Mouse (Mus musculus) adrenal gland, postnatal 25 days (tissue): ENCODE measurements at regions not wholly inside any gene's neighbourhood (a gene's known extent, or its start where the extent isn't known, plus 50 kb on each side); places are given as distances from the start of the nearest gene placed in this dataset.

ENCODE experiments used
- DNase-seq: peaks from one replicate; pipeline ENCODE4 v3.0.0; 2021; ENCODE audit warnings: mixed read lengths

- no peak for DNase-seq
Observed at GRCm38 (mm10) chr6:32739162-32739745, 151.3 kb upstream of the Plxna4 start.

- peak; percentile 13 for DNase-seq
Observed at GRCm38 (mm10) chr6:32728706-32729105, 140.7 kb upstream of the Plxna4 start.

DNA sequence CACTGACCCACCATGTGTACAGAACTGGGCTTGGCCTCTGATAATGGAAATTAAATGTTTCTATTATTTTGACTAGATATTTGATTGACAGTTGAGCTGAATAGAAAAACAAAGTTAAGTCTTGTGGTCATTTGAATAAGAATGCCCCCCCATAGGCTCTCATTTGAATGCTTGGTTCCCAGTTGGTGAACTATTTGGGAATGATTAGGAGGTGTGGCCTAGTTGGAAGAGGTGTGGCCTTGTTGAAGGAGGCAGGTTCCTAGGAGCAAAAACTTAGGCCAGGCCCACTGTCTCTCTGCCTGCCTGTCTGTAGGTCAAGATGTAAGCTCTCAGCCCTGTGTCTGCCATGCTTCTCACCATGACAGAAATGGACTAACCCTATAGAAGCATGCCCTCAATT, 138.6 kb upstream of the Plxna4 start:
- no peak for DNase-seq

DNA sequence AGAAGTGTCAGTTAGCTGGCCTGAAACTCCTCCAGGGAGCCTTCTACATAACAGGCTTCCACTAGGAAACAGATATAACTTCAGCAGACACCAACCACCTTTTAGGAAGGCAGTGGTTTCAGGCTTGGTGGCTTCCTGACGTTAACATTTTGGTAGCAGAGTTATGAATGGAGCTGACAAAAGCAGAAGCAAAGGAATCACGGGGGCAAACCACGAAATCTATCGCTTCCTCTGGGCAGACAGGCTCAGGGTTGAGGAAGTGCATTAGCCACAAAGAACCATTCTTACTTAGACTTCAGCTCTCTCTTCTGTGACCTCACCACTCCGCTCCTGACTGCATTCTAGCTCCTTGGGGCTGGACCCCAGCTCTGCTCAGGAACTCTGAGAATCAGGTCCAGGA, 129.9 kb upstream of the Plxna4 start:
- DNase-seq = no peak

GRCm38 (mm10) chr6:32715137-32715536, 127.1 kb upstream of the Plxna4 start:
- DNase-seq = no peak

DNA sequence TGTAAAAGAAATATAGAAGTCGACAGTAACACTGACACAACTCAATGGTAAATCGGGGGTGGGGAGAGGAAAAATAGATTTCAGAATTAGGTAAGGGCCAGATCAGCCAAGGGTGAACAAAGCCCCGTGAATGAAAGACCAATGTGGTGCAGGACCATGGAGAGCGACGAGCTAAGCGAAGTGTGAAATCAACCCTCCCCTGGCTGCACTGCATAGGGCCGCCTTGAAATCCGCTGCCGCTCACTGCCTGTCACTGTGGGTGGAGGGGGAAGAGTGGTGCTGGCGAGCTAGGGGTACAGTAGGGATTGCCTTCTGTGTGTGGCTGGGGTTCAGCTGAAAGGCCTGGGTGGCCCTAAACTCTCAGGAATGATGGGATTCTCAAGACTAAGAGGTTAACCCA, 122.2 kb upstream of the Plxna4 start:
- DNase-seq = peak; percentile 42

- no peak for DNase-seq
Observed at GRCm38 (mm10) chr6:32709566-32709965, 121.6 kb upstream of the Plxna4 start.

DNA sequence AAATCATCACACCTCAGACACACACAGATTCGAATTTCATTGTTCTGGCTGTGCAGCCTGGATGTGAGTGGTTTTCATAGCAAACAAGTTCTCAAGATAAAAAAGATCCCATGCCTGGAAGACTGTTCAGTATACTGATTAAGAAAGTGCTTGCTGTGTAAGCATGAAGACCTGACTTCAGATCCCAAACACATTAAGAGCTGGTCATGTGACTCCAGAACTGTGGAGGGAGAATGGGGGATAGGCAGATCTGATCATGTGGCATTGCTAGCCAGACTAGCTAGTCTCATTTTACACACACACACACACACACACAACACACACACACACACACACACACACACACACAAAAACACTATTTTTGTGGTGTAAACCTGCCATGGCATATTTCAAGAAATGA, 119.4 kb upstream of the Plxna4 start:
- no peak for DNase-seq

GRCm38 (mm10) chr6:32706376-32706775, 118.4 kb upstream of the Plxna4 start:
- DNase-seq = no peak

DNA sequence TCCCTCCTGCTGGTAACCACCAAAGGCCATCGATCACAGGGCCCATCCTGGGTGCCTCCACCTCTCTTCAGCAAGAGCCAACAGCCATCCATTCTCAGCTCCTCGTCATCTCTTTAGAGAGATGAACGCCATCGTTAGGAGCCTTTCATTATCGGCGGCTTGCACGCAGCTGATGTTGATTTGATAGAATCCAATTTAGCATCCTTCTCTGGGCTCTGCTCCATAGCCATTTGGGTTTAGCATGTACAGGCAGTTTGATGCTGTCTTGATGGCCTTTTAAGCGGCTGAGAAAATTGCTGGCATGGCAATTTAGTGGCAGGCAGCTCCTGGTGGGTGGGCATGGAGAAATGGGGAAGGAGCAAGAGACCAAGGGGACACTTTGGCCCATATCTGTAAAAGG, 115.5 kb upstream of the Plxna4 start:
- no peak for DNase-seq

DNA sequence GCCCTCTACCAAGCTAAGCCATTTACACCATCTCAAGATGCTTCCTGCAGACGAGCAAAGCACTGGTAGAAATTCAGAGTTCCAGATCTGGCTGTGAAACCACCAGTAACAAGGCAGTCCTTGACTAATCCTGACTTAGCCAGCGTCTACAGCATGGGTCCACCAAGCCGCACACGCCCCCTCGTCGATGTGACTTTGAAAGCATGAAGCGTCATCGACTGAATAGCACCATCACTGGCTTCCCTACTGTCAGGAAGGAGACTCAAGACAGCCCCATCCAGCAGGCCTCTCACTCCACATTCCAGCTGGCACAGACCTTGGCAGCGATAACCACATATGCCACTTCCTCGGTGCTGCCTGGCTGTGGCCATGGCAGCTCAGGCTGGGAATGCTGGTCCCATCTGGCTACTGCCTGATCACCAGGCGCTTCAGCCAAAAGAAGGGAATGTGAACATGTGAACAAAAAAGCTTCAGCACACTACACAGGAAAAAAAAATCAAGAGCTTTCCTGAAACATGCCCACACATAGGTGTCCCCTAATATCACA, 114.3 kb upstream of the Plxna4 start:
- no peak for DNase-seq

- DNase-seq = no peak
Observed at GRCm38 (mm10) chr6:32699811-32700210, 111.8 kb upstream of the Plxna4 start.

DNA sequence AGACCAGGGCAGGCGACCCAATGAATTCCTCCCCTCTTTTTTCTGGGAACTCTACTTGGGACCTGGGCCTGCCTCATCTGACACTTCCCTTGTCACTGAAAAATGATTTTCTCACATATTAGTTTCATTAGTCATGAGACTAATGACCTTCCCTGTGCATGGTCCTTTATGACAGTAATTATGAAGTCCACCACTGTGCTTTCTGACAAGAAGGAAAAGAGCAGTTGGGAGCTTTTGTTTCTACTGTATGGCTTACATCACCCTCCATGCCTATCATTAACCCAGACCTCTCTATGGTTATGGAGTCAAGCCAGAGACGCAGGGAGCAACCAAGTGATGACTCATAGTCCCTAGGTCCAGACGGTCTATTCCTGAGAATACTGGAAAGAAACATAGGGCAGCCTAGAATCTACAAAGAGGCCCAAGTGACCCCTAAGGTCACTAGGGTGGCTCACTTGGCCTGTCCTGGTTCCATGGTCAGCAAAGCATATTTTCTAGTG, 109.8 kb upstream of the Plxna4 start:
- DNase-seq = no peak

DNA sequence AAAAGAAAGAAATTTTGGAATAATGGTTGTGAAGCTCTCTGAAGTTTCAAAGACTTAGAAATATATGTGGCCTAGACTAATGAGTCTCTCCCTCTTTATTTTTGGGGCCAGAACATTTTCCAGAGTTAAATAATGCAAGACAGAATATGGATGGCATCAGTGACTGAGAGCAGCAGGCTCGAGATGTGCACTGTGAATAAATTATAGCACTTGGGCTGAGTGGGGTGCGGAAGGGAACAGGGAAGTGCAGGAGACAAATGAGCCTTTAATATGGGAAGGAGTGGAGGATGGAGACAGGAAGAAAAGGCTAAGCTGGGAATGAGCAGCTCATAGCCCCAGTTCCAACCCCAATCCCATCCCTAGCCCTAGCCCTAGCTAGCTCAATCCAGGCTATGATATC, 108.0 kb upstream of the Plxna4 start:
- DNase-seq = no peak

DNA sequence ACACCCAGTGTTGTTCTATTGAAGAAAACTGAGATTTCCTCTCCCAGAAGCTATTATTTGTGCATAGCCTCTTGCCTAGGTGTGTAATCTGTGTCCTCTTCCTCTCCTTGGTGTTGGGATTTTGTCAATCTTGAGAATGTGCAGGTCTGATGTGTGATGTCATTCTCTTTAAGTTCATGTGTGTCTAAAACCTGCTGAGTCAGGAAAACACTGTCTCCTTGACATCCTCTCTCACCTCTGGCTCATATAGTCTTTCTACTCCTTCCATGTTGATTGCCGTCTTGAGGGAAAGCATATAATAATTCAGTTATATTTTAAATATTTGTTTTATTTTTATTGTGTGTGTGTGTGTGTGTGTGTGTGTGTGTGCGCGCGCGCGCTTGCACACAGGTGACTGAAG, 84.6 kb upstream of the Plxna4 start:
- DNase-seq = no peak

DNA sequence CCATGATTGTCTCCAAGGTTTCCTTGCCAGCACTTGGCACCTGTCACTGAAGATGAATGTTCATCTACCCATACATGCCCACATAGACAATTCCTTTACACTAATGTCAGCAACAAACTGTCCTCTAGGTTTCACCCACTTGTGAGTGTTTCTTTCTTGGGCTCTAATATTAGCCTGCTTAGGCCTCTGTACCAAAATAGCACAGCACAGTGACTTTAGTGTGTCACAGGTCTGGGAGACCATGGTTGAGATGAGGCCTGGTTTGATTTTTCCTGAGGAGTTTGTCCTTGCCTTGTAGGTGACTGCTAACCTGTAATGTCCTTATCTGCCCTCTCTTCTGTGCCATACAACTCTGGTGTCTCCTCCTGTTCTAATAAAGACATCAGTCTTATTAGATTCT, 71.8 kb upstream of the Plxna4 start:
- no peak for DNase-seq

DNA sequence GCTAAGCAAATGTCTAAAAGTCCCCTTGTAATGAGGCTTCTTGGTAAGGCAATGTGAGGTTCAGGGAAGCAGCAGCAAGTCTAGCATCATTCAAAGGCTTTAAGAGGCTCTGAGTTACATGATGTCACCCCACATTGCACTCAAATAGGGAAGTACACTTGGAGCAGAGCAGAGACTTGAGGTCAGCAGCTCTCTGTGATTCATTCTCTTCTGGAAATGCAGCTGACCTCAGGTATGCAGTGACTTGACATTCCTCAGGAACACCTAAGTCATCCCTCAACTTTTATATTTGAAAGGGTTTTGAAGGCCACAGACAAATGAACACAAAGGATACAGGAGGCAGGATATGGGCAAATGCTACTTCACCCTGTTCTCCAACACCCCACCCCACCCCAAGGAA, 69.4 kb upstream of the Plxna4 start:
- DNase-seq = no peak

DNA sequence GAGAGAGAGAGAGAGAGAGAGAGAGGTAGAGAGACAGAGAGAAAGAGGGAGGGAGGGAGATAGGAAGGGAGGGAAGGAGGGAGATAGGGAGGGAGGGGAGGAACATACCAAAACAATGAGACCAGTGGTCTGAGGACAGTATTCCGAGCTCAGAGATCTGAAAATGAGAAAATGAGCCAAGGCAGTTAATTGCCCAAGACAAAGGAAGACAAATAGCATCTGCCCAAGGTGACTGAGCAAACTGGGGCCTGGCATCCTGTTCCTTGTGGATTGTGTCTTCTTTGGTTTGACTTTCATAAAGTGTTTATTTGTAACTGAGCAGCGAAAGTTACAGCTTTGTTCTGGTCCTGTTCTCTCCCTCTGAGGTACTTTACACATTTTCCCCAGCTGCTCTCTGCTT, 66.2 kb upstream of the Plxna4 start:
- no peak for DNase-seq

- no peak for DNase-seq
Observed at GRCm38 (mm10) chr6:32644016-32644415, 56.0 kb upstream of the Plxna4 start.

- DNase-seq = no peak
Observed at GRCm38 (mm10) chr6:32638843-32639242, 50.9 kb upstream of the Plxna4 start.
